Mouse (Mus musculus): Measurements from ENCODE around the gene Sulf2.

The Sulf2 gene

DNA sequence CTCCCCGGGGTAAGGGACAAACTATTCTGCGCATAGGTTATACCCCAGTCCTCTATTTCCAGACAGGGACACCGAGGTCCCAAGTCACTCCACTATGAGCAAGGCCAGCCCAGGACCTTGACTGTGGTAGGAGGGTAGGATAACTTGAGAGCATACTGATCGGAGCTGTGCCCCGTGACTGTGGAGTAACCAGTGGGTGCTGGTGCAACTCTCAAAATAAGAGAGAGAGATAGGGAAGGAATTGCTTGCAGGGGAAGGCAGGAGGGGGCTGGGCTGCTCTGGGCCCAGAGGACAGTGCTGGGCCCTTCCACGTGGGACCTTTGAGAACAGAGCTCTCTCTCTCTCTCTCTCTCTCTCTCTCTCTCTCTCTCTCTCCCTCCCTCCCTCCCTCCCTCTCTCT, 59.2 kb downstream of the Sulf2 start:
- POLR2A ChIA-PET: interaction anchor here in 3 of 4 experiments (0.6 to 2.3 kb wide), 5 partner anchors 10 to 61 kb away, joined by 3 to 5 read pairs (median 4); no protein-coding TSS in a partner anchor
- CTCF ChIA-PET: interaction anchor here (0.6 to 7.5 kb wide), 6 partner anchors 13 to 1433 kb away, joined by 3 to 52 read pairs (median 4); no protein-coding TSS in a partner anchor

- CTCF ChIA-PET: interaction anchor here in 2 of 4 experiments (2.0 to 7.5 kb wide), 2 partner anchors 10 kb away, joined by 11 to 52 read pairs; no protein-coding TSS in a partner anchor
- POLR2A ChIA-PET: interaction anchor here in 2 of 4 experiments (0.9 to 2.2 kb wide), 2 partner anchors 10 kb away, joined by 3 to 8 read pairs; no protein-coding TSS in a partner anchor
These were observed 63.1 kb downstream of the Sulf2 start for GRCm38 (mm10) chr2:166092412-166092811.

GRCm38 (mm10) chr2:166091599-166091998, 63.9 kb downstream of the Sulf2 start:
- ChIA-PET POLR2A (interaction anchor here in 2 of 4 experiments (0.6 to 2.2 kb wide), 3 partner anchors 9 to 469 kb away, joined by 3 to 8 read pairs (median 3); no protein-coding TSS in a partner anchor), CTCF (interaction anchor here in 3 of 4 experiments (1.1 to 7.5 kb wide), 4 partner anchors 9 kb away, joined by 5 to 52 read pairs (median 10); no protein-coding TSS in a partner anchor)

GRCm38 (mm10) chr2:166090131-166090581, 65.3 kb downstream of the Sulf2 start:
- POLR2A ChIA-PET: interaction anchor here in 3 of 4 experiments (0.7 to 1.3 kb wide), 4 partner anchors 16 to 365 kb away, joined by 3 to 6 read pairs (median 3); no protein-coding TSS in a partner anchor
- CTCF ChIA-PET: interaction anchor here in 3 of 4 experiments (0.7 to 7.5 kb wide), 4 partner anchors 8 to 32 kb away, joined by 3 to 52 read pairs (median 6); no protein-coding TSS in a partner anchor

- POLR2A ChIA-PET: interaction anchor here in 1 of 4 experiments (1.3 kb wide), 1 partner anchor 71 kb away, joined by 3 read pairs; no protein-coding TSS in a partner anchor
- CTCF ChIA-PET: no interaction called here
These were observed 66.5 kb downstream of the Sulf2 start for GRCm38 (mm10) chr2:166088991-166089390.

DNA sequence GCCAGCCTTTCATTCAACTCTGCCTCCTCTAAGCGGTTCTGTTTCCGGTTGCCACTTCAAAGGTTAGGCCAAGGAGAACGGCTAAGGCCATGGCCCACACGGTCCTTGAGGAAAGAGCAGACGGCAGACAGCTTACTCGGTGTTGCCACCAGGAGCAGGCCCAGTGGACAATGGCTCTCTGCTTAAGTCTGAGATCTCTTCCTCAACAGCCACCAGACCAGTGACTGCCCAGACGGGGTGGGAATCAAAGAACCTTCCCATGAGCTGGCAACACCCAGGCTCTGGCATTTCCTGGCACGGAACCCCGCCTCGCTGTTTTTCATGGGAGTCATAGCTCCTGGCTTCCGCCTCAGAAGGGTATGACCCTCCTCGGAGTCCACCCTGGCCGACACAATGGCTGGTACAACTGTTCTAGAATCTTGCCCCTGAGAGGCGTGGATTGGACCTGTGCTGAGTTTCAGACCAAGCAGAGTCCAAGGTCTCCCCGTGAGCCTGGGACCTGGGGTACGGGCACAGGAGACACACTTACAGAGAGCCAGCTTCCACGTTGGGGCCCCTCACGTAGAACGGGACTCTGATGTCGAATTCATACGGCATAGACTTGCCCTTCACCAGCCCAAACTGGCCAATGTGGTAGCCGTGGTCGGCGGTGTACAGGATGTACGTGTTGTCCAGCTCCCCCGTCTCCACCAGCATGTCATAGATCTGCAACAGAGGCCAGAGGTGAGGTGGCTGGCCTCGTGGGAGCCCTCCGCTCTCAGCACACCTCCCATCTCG, 68.8 kb downstream of the Sulf2 start:
- ChIA-PET CTCF (interaction anchor here (0.6 to 1.9 kb wide), 10 partner anchors 9 to 641 kb away, joined by 3 to 13 read pairs (median 4); no protein-coding TSS in a partner anchor), POLR2A (interaction anchor here in 3 of 4 experiments (0.5 to 1.6 kb wide), 11 partner anchors 9 to 353 kb away, joined by 3 to 11 read pairs (median 4); partner anchors contain the start of gene Sulf2 (in 1 of the 3))

- ChIA-PET CTCF (interaction anchor here in 3 of 4 experiments (0.6 to 1.9 kb wide), 6 partner anchors 12 to 910 kb away, joined by 3 to 5 read pairs (median 3); partner anchors contain the start of gene Stau1 (in 1 of the 3)), POLR2A (interaction anchor here in 3 of 4 experiments (0.5 to 1.6 kb wide), 10 partner anchors 9 to 353 kb away, joined by 3 to 11 read pairs (median 4); partner anchors contain the start of gene Sulf2 (in 1 of the 3))
These were observed 69.7 kb downstream of the Sulf2 start for GRCm38 (mm10) chr2:166085780-166086179.

GRCm38 (mm10) chr2:166084964-166085363, 70.5 kb downstream of the Sulf2 start:
- CTCF ChIA-PET: interaction anchor here in 1 of 4 experiments (1.9 kb wide), 1 partner anchor 13 kb away, joined by 5 read pairs; no protein-coding TSS in a partner anchor
- POLR2A ChIA-PET: interaction anchor here in 1 of 4 experiments (1.1 to 1.6 kb wide), 3 partner anchors 8 to 268 kb away, joined by 3 to 11 read pairs (median 3); no protein-coding TSS in a partner anchor

- ChIA-PET CTCF (interaction anchor here in 3 of 4 experiments (0.6 to 3.1 kb wide), 8 partner anchors 11 to 697 kb away, joined by 3 to 37 read pairs (median 4); no protein-coding TSS in a partner anchor), POLR2A (interaction anchor here in 2 of 4 experiments (0.6 to 2.2 kb wide), 9 partner anchors 9 to 482 kb away, joined by 3 to 7 read pairs (median 3); no protein-coding TSS in a partner anchor)
These were observed 71.4 kb downstream of the Sulf2 start for GRCm38 (mm10) chr2:166084111-166084510.

GRCm38 (mm10) chr2:166083542-166084031, 71.9 kb downstream of the Sulf2 start:
- POLR2A ChIA-PET: interaction anchor here in 3 of 4 experiments (0.5 to 2.2 kb wide), 17 partner anchors 9 to 824 kb away, joined by 3 to 14 read pairs (median 5); partner anchors contain the start of gene Sulf2 (in 1 of the 3)
- CTCF ChIA-PET: interaction anchor here (0.6 to 3.1 kb wide), 20 partner anchors 7 to 772 kb away, joined by 3 to 52 read pairs (median 5); no protein-coding TSS in a partner anchor

GRCm38 (mm10) chr2:166082661-166083060, 72.8 kb downstream of the Sulf2 start:
- ChIA-PET CTCF (interaction anchor here (0.5 to 3.1 kb wide), 193 partner anchors 8 to 808 kb away, joined by 3 to 52 read pairs (median 4); partner anchors contain the start of genes Prex1 (in 1 of the 4), Sulf2 (in 1 of the 4) and Zmynd8 (in 1 of the 4)), POLR2A (interaction anchor here (0.6 to 2.2 kb wide), 37 partner anchors 8 to 488 kb away, joined by 3 to 14 read pairs (median 4); partner anchors contain the start of gene Sulf2 (in 1 of the 4))

DNA sequence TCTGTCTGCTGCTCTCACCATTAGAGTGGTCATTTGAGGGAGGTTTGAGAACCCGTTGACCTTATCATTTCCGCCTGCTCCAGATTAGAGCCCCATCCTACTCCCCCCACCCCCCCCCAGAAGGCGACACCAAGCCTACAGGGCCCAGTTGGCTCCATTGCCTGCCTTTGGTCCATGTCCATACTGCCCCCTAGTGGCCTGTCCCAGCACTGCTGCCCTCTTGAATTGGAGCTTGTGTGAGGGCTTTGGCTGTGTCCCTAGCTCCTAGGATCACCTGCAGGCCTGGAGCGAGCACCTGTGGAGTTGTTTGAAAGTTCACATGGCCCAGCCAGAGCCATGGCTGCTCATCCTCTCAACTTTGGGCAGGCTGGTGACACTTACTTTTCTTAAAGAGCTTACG, 73.3 kb downstream of the Sulf2 start:
- ChIA-PET POLR2A (interaction anchor here (0.5 to 2.2 kb wide), 38 partner anchors 8 to 489 kb away, joined by 3 to 14 read pairs (median 4); partner anchors contain the start of gene Sulf2 (in 1 of the 4)), CTCF (interaction anchor here (0.5 to 3.1 kb wide), 197 partner anchors 8 to 808 kb away, joined by 3 to 52 read pairs (median 4); partner anchors contain the start of genes Prex1 (in 1 of the 4), Sulf2 (in 1 of the 4) and Zmynd8 (in 1 of the 4))

DNA sequence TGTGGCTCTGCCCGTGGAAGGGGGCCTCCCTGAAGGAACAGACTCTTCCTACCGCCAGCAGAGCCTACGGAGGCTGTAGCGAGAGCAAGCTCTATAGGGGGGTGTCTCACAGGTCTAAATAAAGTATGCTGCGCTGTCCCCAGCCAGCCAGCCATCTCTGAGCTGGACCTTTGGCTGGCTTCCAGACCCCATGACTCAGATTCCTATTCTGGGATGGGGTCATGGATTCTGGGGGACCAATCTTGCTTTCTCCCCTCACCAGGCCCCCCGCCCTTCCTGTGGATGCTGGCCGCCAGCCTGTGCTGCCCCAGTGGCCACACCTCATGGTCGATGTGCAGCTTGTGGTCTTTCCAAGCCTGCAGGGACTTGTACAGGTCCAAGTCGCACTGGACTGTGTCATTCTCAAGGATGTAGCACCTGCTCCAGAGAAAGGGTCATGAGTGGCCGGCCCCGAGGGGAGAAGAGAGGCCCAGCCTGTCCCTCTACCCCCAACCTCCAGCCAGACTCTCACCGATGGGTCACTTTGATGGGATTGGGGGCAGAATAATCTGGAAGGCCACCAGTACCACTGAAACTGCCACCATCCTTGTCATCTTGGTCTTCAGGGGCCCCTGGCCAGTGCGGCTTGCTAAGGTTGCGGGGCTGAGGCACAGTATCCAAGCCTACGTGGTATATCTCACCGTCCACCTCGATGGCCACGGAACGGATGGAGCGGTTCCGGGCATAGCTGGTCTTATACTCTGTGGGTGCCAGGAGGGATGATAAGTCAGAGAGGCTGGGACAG, 74.3 kb downstream of the Sulf2 start:
- ChIA-PET POLR2A (interaction anchor here in 3 of 4 experiments (0.6 to 2.2 kb wide), 8 partner anchors 10 to 412 kb away, joined by 3 to 14 read pairs (median 3); no protein-coding TSS in a partner anchor), CTCF (interaction anchor here (0.6 to 3.1 kb wide), 48 partner anchors 7 to 774 kb away, joined by 3 to 52 read pairs (median 5); partner anchors contain the start of gene Zmynd8 (in 1 of the 4))

- ChIA-PET POLR2A (interaction anchor here (0.6 to 1.5 kb wide), 10 partner anchors 9 to 830 kb away, joined by 3 to 7 read pairs (median 3); no protein-coding TSS in a partner anchor), CTCF (interaction anchor here in 3 of 4 experiments (0.6 to 1.5 kb wide), 12 partner anchors 9 to 1658 kb away, joined by 3 to 7 read pairs (median 3); no protein-coding TSS in a partner anchor)
These were observed 75.2 kb downstream of the Sulf2 start for GRCm38 (mm10) chr2:166079961-166080885.

DNA sequence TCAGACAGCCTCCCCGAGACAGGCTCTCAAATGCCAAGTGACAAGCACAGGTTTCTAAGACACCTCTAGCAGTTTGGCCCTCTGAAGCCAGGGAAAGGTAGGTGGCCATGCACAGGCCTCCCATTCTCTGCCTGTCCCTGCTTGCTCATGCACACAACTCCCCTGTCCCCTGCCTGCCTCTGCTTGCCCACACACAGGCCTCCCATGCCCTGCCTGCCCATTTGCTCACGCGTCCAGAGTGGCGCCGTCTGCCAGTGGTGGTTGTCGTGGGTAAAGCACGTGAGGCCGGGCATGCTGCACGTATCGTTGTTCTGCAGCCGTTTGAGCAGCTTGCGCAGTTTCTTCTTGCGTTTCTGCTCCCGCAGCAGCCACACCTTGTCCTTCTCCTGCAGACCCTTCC, 76.2 kb downstream of the Sulf2 start:
- ChIA-PET POLR2A (interaction anchor here in 2 of 4 experiments (1.3 to 2.2 kb wide), 3 partner anchors 8 to 70 kb away, joined by 3 to 6 read pairs (median 3); no protein-coding TSS in a partner anchor), CTCF (interaction anchor here in 2 of 4 experiments (0.6 to 1.2 kb wide), 4 partner anchors 57 to 1276 kb away, joined by 3 read pairs; no protein-coding TSS in a partner anchor)

Data from embryonic stem cell, embryonic (primary cell).